Mouse (Mus musculus) small intestine, adult 2 months (tissue): Measurements from ENCODE around the gene Acbd4.

Source experiments
- CTCF ChIP-seq: fragments of 200-500 bp; IDR thresholded peaks from 2 replicates; pipeline ENCODE4 v1.5.1; 2012; ENCODE audit warnings: low read depth, mild to moderate bottlenecking, control low read depth, inconsistent platforms, low read length, moderate library complexity, mixed read lengths; ENCODE audit not compliant: insufficient replicate concordance, insufficient read length; ENCODE audit errors: extremely low read depth
- POLR2A ChIP-seq: fragments of 200-500 bp; IDR thresholded peaks from 2 replicates; pipeline ENCODE4 v1.6.1; 2012; ENCODE audit warnings: low read depth, mild to moderate bottlenecking, control low read depth, inconsistent platforms, low read length, moderate library complexity

DNA sequence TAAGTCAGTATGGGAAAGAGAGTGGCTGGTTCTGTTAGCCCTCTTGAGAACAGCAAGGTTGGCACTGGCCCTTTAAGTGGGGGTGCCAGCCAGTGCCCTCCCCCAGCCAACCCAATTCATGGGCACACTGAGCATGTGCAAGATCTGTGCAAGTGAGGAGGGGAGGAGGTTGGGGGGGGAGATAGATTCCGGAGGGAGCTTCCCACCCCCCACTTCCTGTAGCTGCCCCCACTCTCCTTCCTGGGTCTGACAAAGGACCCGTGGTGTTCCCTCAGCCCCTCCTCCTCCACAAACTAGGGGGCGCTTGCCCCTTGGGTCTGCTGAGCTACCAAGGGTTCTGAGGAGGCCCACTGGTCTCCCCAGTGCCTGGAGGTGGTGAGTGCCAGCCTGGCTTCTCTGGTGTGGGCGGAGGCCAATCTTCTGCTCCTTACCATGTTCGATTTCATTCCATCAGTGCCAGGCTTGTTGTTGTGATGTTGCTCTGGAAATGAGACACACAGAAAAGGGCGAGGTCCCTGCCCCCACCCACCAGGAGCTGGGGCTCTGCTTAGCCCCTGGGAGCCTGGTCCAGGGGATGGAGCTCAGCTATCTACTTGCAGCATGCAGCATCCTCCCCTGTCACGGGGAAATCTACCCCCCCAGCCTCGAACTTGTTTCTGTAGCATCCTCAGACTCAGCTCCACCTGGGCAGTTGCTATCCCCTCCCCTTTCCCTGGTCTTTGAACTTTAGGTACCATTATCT is 41.1 kb downstream of the Acbd4 start:
- TF ChIP-seq POLR2A (no peak), CTCF (no peak)
